Mouse (Mus musculus) kidney, postnatal 0 days (tissue): ENCODE data around the gene Yap1. TPM values are rescaled to one million over a fixed set of nuclear protein-coding genes. Genes with fewer than 3 reads are reported as not detected.

Experiments used
- ATAC-seq: fragments of 200-750 bp; cut with Nextera tagmentation; replicated peaks from 2 replicates; pipeline ENCODE4 v1.8.0; 2017; ENCODE audit warnings: low read depth, moderate number of reproducible peaks, moderate TSS enrichment, moderate library complexity; ENCODE audit not compliant: low FRiP score
- DNase-seq: peaks from one replicate; pipeline ENCODE4 v3.0.0-alpha.2; 2016; ENCODE audit warnings: low spot score
- H3K27ac ChIP-seq: fragments of 300-500 bp; sonication (generic); 2 replicates; pipeline ENCODE4 v1.5.1; 2014; ENCODE audit warnings: mild to moderate bottlenecking
- H3K27me3 ChIP-seq: fragments of 300-500 bp; sonication (generic); 2 replicates; pipeline ENCODE4 v1.6.1; 2014; ENCODE audit warnings: low read length, mixed read lengths; ENCODE audit not compliant: insufficient read depth
- H3K36me3 ChIP-seq: fragments of 300-500 bp; sonication (generic); 2 replicates; pipeline ENCODE4 v1.6.1; 2014; ENCODE audit warnings: low read length, mixed read lengths; ENCODE audit not compliant: insufficient read depth
- H3K4me1 ChIP-seq: fragments of 300-500 bp; sonication (generic); replicated peaks from 2 replicates; pipeline ENCODE4 v1.6.1; 2014; ENCODE audit warnings: antibody characterized with exemption, low read length, mixed read lengths; ENCODE audit not compliant: insufficient read depth
- H3K4me2 ChIP-seq: fragments of 300-500 bp; sonication (generic); 2 replicates; pipeline ENCODE4 v1.6.1; 2014; ENCODE audit warnings: mild to moderate bottlenecking, low read length, moderate library complexity, mixed read lengths
- H3K4me3 ChIP-seq: fragments of 300-500 bp; sonication (generic); replicated peaks from 2 replicates; pipeline ENCODE4 v1.5.1; 2014; ENCODE audit warnings: low read depth, low read length
- H3K9ac ChIP-seq: fragments of 300-500 bp; sonication (generic); 2 replicates; pipeline ENCODE4 v1.6.1; 2014; ENCODE audit warnings: low read depth, low read length
- H3K9me3 ChIP-seq: fragments of 300-500 bp; sonication (generic); replicated peaks from 2 replicates; pipeline ENCODE4 v1.6.1; 2016; ENCODE audit warnings: low read length, inconsistent platforms, mixed read lengths
- CTCF ChIP-seq: IDR thresholded peaks from 2 replicates; pipeline ENCODE4 v1.5.1; 2016; ENCODE audit warnings: antibody characterized with exemption, low read depth, mild to moderate bottlenecking, moderate library complexity
- WGBS: fragments of 180-500 bp; shearing (Covaris S2); extraction: QIAGEN DNeasy Blood & Tissue Kit; methylation state at CpG from one replicate; pipeline ENCODE4 v1.1.7; 2014; 5-methylcytosine and 5-hydroxymethylcytosine counted together
- polyA plus RNA-seq: library from polyadenylated mRNA; unstranded; fragments of >200 nt; fragmentation: Nextera tagmentation; extraction: Ambion mirVana; gene quantifications from 2 replicates; pipeline ENCODE4 v1.2.1, GENCODE M21; 2015

Yap1 gene
- 25.5 and 26.5 TPM in 2 replicates for polyA plus RNA-seq

DNA sequence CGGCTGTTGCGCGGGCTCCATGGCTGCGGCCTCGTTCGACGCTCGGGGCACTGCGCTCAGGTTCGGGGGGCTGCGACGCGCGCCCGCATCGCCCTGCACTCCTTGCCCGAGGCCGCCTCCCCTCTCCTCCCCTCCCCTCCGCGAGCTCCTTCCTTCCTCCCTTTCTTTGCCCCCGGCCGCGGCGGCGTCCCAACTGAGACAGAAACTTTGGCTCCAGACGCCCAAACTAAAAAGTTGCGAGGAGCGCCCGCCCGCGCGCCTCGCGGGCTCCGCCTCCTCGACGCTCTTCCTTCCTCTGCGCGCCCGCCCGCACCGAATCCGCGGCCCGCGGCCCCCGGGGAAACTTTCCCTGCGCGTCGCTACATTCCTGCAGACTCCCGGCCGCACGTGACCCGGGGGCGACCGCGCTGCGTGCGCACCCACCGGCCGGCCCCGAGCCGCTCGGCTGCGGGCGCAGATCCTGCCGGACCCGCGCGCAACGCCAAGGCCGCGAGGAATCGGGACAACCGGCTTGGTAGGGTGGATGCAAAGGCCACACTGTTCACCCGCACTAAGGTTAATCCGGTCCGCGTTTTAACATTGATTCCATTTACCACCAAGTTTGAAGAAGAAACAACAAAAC is at the start of gene Yap1:
TSS of gene Yap1 (minus strand) at position 227 of the 622 bp plus-strand sequence.
- ATAC-seq: peak; percentile 89
- H3K9me3 ChIP-seq: no peaks in the 10 kb centered on the region
- H3K27ac ChIP-seq: peak within 1 kb of the TSS; percentile 99
- peak; percentile 95 for DNase-seq
- H3K4me3 ChIP-seq: peak within 1 kb of the TSS; percentile 98
- under 1% methylated on average over 62 of the region's 79 CpGs for WGBS
- peaks cover 12% of the 10 kb centered on the region for H3K4me1 ChIP-seq
- H3K9ac ChIP-seq: peak within 1 kb of the TSS; percentile 99
- 0 out of 2 replicates have a peak, but pooled peaks cover 10% of the 10 kb centered on the region for H3K36me3 ChIP-seq
- peak within 1 kb of the TSS; percentile 57 for H3K4me2 ChIP-seq
- no peak for TF ChIP-seq CTCF
- H3K27me3 ChIP-seq: no peaks in the 10 kb centered on the region

DNA sequence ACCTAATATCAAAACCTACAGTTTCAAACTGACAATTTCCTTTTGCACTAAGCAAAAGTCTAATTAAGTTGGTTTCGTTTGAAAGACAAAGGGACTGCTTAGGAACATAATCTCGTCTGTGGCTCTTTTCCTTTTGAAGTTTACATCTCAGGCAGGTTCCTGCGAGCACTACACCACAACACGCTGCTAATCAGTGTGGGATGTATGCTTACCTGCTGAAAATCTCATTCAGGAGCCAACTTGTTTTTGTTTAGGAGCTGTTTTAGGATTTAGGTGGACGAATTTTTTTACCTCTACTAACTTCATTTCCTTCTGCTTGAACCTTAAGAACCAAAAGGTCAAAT is 38.6 kb upstream of the Yap1 start:
- TF ChIP-seq CTCF: no peak
- DNase-seq: peak; percentile 8
- peak; percentile 21; the same call in 1 of the 2 replicates for ATAC-seq

DNA sequence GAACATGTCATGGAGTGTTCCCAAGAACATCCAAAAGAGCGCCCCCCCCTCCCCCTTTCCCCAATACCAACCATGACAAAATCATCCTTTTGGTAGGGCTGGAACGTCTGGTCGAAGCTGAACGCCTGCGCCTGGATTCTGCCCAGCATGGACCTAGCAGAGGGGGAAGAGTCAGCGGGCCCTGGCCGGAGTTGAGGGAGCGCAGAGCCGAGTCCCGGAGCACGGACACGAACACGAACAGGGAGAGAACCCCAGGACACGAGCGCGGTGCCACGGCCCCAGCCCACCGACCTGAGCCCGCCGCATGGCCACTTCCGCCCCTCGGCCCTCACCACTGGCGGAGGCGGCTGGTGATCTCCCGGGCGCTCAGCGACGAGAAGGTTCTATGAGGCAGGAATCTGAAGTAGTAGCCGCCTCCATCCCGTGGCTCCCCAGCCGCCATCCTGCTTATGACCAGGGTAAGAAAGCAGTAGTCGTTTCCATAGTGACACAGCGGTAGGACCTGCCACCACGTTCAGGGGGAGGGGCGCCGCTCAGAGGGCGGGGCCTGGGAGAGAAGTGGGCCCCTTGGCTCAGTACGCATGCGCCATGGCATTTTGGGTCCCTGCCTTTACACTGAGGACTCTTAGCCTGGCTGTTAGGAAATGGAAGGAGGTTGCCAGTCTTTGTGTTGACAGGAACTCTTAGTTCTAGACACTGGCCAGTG is 38.1 kb upstream of the Yap1 start, which contains the start of gene Cfap300:
TSS of gene Cfap300 (minus strand) at position 486 of the 706 bp plus-strand sequence.
- ATAC-seq (peak; percentile 97), DNase-seq (peak; percentile 98)
- no peaks in the 10 kb centered on the region for H3K36me3 ChIP-seq
- no peak for TF ChIP-seq CTCF
- no peaks in the 10 kb centered on the region for H3K4me1 ChIP-seq
- H3K4me3 ChIP-seq: peak within 1 kb of the TSS; percentile 72
- peak within 1 kb of the TSS; percentile 27; the same call in 1 of the 2 replicates for H3K27ac ChIP-seq
- under 1% methylated on average over 37 of the region's 39 CpGs for WGBS
- no peaks in the 10 kb centered on the region for H3K9me3 ChIP-seq
- peak within 1 kb of the TSS; percentile 50 for H3K9ac ChIP-seq
- H3K27me3 ChIP-seq: no peaks in the 10 kb centered on the region
- H3K4me2 ChIP-seq: peak within 1 kb of the TSS; percentile 69

More for the DNA sequence above, 38.6 kb upstream of the Yap1 start:
- Histone ChIP-seq H3K9ac (0 out of 2 replicates have a peak overlapping the region, but pooled peaks have one; percentile 50), H3K27ac (peak overlapping the region; percentile 27; the same call in 1 of the 2 replicates), H3K4me2 (peak overlapping the region; percentile 69), H3K9me3 (no peaks in the 10 kb centered on the region), H3K4me3 (peak overlapping the region; percentile 72), H3K36me3 (no peaks in the 10 kb centered on the region), H3K4me1 (no peaks in the 10 kb centered on the region), H3K27me3 (no peaks in the 10 kb centered on the region)
- WGBS: 16% methylated on average over 5 of the region's 5 CpGs

DNA sequence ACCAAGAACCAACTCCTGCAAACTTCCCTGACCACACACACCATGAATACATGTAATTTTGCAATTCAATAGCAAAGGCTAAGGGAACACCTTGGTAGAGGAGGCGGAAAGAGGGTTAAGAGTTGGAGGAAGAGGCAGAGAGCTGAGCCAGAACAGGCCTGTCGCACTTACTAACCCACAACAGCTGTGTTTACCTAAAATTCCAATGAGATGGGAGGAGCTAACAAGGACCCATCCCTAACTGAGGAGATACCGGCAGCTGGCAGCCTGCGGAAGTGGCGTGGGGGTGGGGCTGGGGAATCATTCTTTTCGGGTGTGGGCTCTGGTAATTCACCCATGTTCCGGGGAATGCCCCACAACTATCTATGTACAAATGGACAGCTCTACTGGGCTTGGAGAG is 31.1 kb upstream of the Yap1 start:
- ATAC-seq: peak; percentile 57; the same call in 1 of the 2 replicates
- H3K4me2 ChIP-seq: no peak overlapping the region
- H3K4me3 ChIP-seq: no peak overlapping the region
- H3K27me3 ChIP-seq: no peaks in the 10 kb centered on the region
- DNase-seq: peak; percentile 39
- H3K27ac ChIP-seq: no peak overlapping the region; the same call in 1 of the 2 replicates
- H3K9ac ChIP-seq: no peak overlapping the region
- no peaks in the 10 kb centered on the region for H3K4me1 ChIP-seq
- TF ChIP-seq CTCF: no peak
- no peaks in the 10 kb centered on the region for H3K9me3 ChIP-seq
- H3K36me3 ChIP-seq: no peaks in the 10 kb centered on the region
- 19% methylated on average over 7 of the region's 7 CpGs for WGBS

DNA sequence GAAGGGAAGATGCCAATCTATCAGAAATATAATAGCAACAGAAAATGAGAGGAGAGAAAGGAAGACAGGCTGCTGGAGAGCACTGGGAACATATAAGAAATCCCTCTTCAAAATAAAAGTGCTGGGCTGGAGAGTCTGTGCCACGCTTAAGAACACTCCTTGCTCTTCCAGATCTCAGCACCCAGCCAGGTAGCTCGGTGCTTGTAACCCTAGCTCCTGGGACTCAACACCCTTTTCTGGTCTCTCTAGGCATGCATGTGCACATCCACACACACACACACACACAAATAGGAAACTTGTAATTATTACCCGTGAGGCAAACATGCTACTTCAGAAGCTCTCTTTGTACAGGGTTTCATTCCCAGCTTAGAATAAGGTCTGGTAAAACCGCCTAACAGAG is 30.7 kb upstream of the Yap1 start:
- Histone ChIP-seq H3K27ac (no peak overlapping the region; the same call in 1 of the 2 replicates), H3K36me3 (no peaks in the 10 kb centered on the region), H3K4me1 (no peaks in the 10 kb centered on the region), H3K4me2 (no peak overlapping the region), H3K4me3 (no peak overlapping the region), H3K9ac (no peak overlapping the region), H3K27me3 (no peaks in the 10 kb centered on the region), H3K9me3 (no peaks in the 10 kb centered on the region)
- no peak for ATAC-seq
- DNase-seq: no peak
- WGBS: 47% methylated on average over 4 of the region's 4 CpGs
- no peak for TF ChIP-seq CTCF

DNA sequence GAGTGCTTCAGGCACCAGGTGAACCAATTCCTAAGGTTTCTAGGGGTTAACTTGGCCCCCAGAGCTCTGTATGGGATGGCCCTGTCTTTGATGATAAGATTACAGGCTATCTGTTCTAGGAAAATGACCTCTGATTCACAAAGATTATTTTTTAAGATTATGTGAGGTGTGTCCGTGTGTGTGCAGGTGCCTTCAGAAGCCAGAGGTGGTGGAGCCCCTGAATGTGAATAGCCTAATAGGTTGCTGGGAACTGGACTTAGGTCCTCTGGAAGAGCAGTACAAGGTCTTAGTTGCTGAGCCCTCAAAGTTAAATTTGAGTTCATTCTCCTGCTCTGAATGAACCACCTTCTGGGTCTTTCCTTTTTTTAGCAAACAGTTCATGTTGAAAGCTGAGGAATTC is 29.7 kb upstream of the Yap1 start:
- DNase-seq (no peak), ATAC-seq (no peak)
- no peak overlapping the region for H3K4me2 ChIP-seq
- no peaks in the 10 kb centered on the region for H3K9me3 ChIP-seq
- no peak for TF ChIP-seq CTCF
- no peaks in the 10 kb centered on the region for H3K27me3 ChIP-seq
- WGBS: 70% methylated on average over 1 of the region's 1 CpGs
- no peaks in the 10 kb centered on the region for H3K36me3 ChIP-seq
- H3K4me3 ChIP-seq: no peak overlapping the region
- H3K9ac ChIP-seq: no peak overlapping the region
- no peak overlapping the region for H3K27ac ChIP-seq
- H3K4me1 ChIP-seq: no peaks in the 10 kb centered on the region
